In genomic region chr4:48270532-48270931, GRCm38 (mm10) we compare ENCODE assay signal across 23 mouse cellular contexts. TPM values are rescaled to one million over a fixed set of nuclear protein-coding genes. Genes with fewer than 3 reads are reported as not detected.
A peak's percentile ranks its signal among the peaks of the same experiment; 100 is the strongest.
DNase-seq lines count a peak whose midpoint lies in the region; ATAC-seq and TF ChIP-seq lines count a peak whose summit lies in the region.
"Had no signal": no experiment of that assay in that cellular context is flagged by ENCODE, and none has a peak within 500 bp of the region (broad histone marks: within the 10 kb centered on the region; RNA-seq: fewer than 3 reads in every experiment).

No protein-coding gene starts in this region.

- ATAC-seq in intestine, embryonic 15.5 days, result peak; percentile 76
- ATAC-seq in intestine, embryonic 16.5 days, result peak; percentile 65
- ATAC-seq in intestine, postnatal 0 days, result 0 out of 2 replicates have a peak, but pooled peaks have one; percentile 25
- no peak for ATAC-seq in kidney, embryonic 16.5 days (ENCODE audit: low FRiP score, low TSS enrichment)
- ATAC-seq: activated CD4-positive, CD25-positive, alpha-beta regulatory T cell, adult 4 months; CD4-positive, CD25-positive, alpha-beta regulatory T cell, adult 4 months; Patski had no signal

- intact Hi-C loops in heart, adult 2 months (cut with DNase I), result loop anchor here (10.0 kb wide), 1 partner anchor 1254 kb away; the partner anchor contains the start of genes Mrpl50 and Zfp189

- H3K4me1 ChIP-seq in intestine, embryonic 15.5 days (replicated peaks), result no peaks in the 10 kb centered on the region
- peaks cover 8% of the 10 kb centered on the region for H3K4me1 ChIP-seq in intestine, embryonic 16.5 days (ENCODE audit: control insufficient read depth, insufficient read depth, low read length)
- no peaks in the 10 kb centered on the region; the same call in 1 of the 2 replicates for H3K4me1 ChIP-seq in intestine, postnatal 0 days (replicated peaks; ENCODE audit: control insufficient read depth, insufficient read depth, low read length)
- H3K4me1 ChIP-seq in kidney, embryonic 16.5 days (ENCODE audit: insufficient read depth, low read length), result no peaks in the 10 kb centered on the region
- peaks cover 3% of the 10 kb centered on the region for H3K4me1 ChIP-seq in heart, adult 2 months (ENCODE audit: control insufficient read depth, insufficient read depth, low read length)

- TF ChIP-seq POLR2A in heart, adult 2 months (IDR thresholded peaks at IDR 0.05; ENCODE audit: insufficient read depth, low read depth, low read length), result no peak

- no peaks in the 10 kb centered on the region for H3K27me3 ChIP-seq in intestine, embryonic 15.5 days (replicated peaks)
- no peaks in the 10 kb centered on the region for H3K27me3 ChIP-seq in intestine, embryonic 16.5 days (replicated peaks; ENCODE audit: control insufficient read depth, insufficient read depth, low read length)
- no peaks in the 10 kb centered on the region for H3K27me3 ChIP-seq in intestine, postnatal 0 days (replicated peaks; ENCODE audit: control insufficient read depth, insufficient read depth, low read length)
- H3K27me3 ChIP-seq in kidney, embryonic 16.5 days (ENCODE audit: insufficient read depth, low read length), result no peaks in the 10 kb centered on the region
- H3K27me3 ChIP-seq in heart, adult 2 months (ENCODE audit: control insufficient read depth, insufficient read depth, low read length), result no peaks in the 10 kb centered on the region
- H3K27me3 ChIP-seq: CH12.LX, Patski had no signal

- H3K79me2 ChIP-seq in heart, adult 2 months (replicated peaks; ENCODE audit: control insufficient read depth, insufficient read depth, low read length), result peaks cover 13% of the 10 kb centered on the region

- no peak overlapping the region for H3K27ac ChIP-seq in intestine, embryonic 15.5 days
- H3K27ac ChIP-seq in intestine, embryonic 16.5 days (ENCODE audit: low read length), result no peak overlapping the region
- H3K27ac ChIP-seq in intestine, postnatal 0 days (ENCODE audit: low read depth, low read length), result no peak overlapping the region
- H3K27ac ChIP-seq in kidney, embryonic 16.5 days (ENCODE audit: low read length), result no peak overlapping the region
- H3K27ac ChIP-seq in heart, adult 2 months, result no peak overlapping the region

- DNase-seq in A20 (ENCODE audit: low read depth, low spot score), result peak; percentile 10
- DNase-seq in spleen, postnatal 10 days (ENCODE audit: low spot score in 2 of 2), result no peak
- no peak for DNase-seq in kidney, postnatal 25 days
- DNase-seq in heart, adult 2 months, result no peak
- DNase-seq: adrenal gland, adult 2 months; adrenal gland, adult 8-10 months; adrenal gland, postnatal 10 days; adrenal gland, postnatal 14 days; adrenal gland, postnatal 25 days; adrenal gland, postnatal 36 days; B cell, adult 2 months; cerebellum, adult 11 months; cerebellum, adult 11-12 months; cerebellum, adult 18-20 months had no signal

- no peak for TF ChIP-seq EP300 in heart, adult 2 months (IDR thresholded peaks at IDR 0.05; ENCODE audit: insufficient read depth, low read depth, low read length)

- no peaks in the 10 kb centered on the region for H3K9me3 ChIP-seq in intestine, embryonic 15.5 days
- no peaks in the 10 kb centered on the region for H3K9me3 ChIP-seq in intestine, embryonic 16.5 days (ENCODE audit: control insufficient read depth, low read length)
- no peaks in the 10 kb centered on the region for H3K9me3 ChIP-seq in intestine, postnatal 0 days (ENCODE audit: control insufficient read depth)
- H3K9me3 ChIP-seq in kidney, embryonic 16.5 days (ENCODE audit: low read length), result no peaks in the 10 kb centered on the region
- H3K9me3 ChIP-seq: G1E had no signal

- no peak overlapping the region for H3K4me2 ChIP-seq in intestine, embryonic 15.5 days (replicated peaks)
- no peak overlapping the region for H3K4me2 ChIP-seq in intestine, embryonic 16.5 days (ENCODE audit: low read depth, low read length)
- H3K4me2 ChIP-seq in intestine, postnatal 0 days (replicated peaks; ENCODE audit: low read depth), result no peak overlapping the region; the same call in 1 of the 2 replicates
- H3K4me2 ChIP-seq in kidney, embryonic 16.5 days (replicated peaks; ENCODE audit: low read depth, low read length), result no peak overlapping the region

- no peak for TF ChIP-seq CTCF in intestine, postnatal 0 days (IDR thresholded peaks at IDR 0.05; ENCODE audit: low read depth)
- TF ChIP-seq CTCF in heart, adult 2 months (IDR thresholded peaks at IDR 0.05), result no peak

- no peaks in the 10 kb centered on the region for H3K36me3 ChIP-seq in intestine, embryonic 15.5 days
- H3K36me3 ChIP-seq in intestine, embryonic 16.5 days (ENCODE audit: control insufficient read depth, insufficient read depth, low read length), result no peaks in the 10 kb centered on the region
- H3K36me3 ChIP-seq in intestine, postnatal 0 days (ENCODE audit: control insufficient read depth, insufficient read depth), result no peaks in the 10 kb centered on the region
- H3K36me3 ChIP-seq in kidney, embryonic 16.5 days (ENCODE audit: insufficient read depth, low read length), result no peaks in the 10 kb centered on the region
- no peaks in the 10 kb centered on the region for H3K36me3 ChIP-seq in heart, adult 2 months (ENCODE audit: control insufficient read depth, insufficient read depth, low read length)

- no peak overlapping the region for H3K9ac ChIP-seq in intestine, embryonic 15.5 days
- no peak overlapping the region for H3K9ac ChIP-seq in intestine, embryonic 16.5 days (ENCODE audit: low read depth, low read length)
- no peak overlapping the region for H3K9ac ChIP-seq in intestine, postnatal 0 days (ENCODE audit: low read depth, low read length)
- no peak overlapping the region for H3K9ac ChIP-seq in kidney, embryonic 16.5 days (replicated peaks; ENCODE audit: low read length)
- no peak overlapping the region for H3K9ac ChIP-seq in heart, adult 2 months (ENCODE audit: low read depth, low read length)

- no peak overlapping the region for H3K4me3 ChIP-seq in intestine, embryonic 15.5 days (replicated peaks)
- no peak overlapping the region for H3K4me3 ChIP-seq in intestine, embryonic 16.5 days (ENCODE audit: low read length)
- H3K4me3 ChIP-seq in intestine, postnatal 0 days (ENCODE audit: low read depth, low read length), result no peak overlapping the region
- no peak overlapping the region for H3K4me3 ChIP-seq in kidney, embryonic 16.5 days (ENCODE audit: low read length)
- H3K4me3 ChIP-seq in heart, adult 2 months, result no peak overlapping the region

RNA-seq across cellular contexts. Expression of gene Erp44, which starts 8.8 kb away (rescaled TPM):
- 99.6 and 110 TPM in 2 replicates for polyA plus RNA-seq in intestine, embryonic 15.5 days (2015; fragmentation: Nextera tagmentation; extraction: Ambion mirVana)
- polyA plus RNA-seq in intestine, embryonic 16.5 days (2015; fragmentation: Nextera tagmentation; extraction: Ambion mirVana), result 105 and 108 TPM in 2 replicates
- 75.7 and 78.8 TPM in 2 replicates for polyA plus RNA-seq in intestine, postnatal 0 days (2015; fragmentation: Nextera tagmentation; extraction: Ambion mirVana)
- 103 and 106 TPM in 2 replicates for polyA plus RNA-seq in kidney, embryonic 16.5 days (2015; fragmentation: Nextera tagmentation; extraction: Ambion mirVana)
- total RNA-seq in heart, adult 2 months (2021), result 10 to 100 TPM; 30.1 to 30.8 TPM
- 10.7 and 15.8 TPM in 2 replicates for polyA plus RNA-seq in heart, adult 2 months (2012; rRNA removed)

RNA-seq across cellular contexts. Expression of gene Invs, which starts 9.0 kb away (rescaled TPM):
- 6.6 and 6.8 TPM in 2 replicates for polyA plus RNA-seq in intestine, embryonic 15.5 days (2015; fragmentation: Nextera tagmentation; extraction: Ambion mirVana)
- polyA plus RNA-seq in intestine, embryonic 16.5 days (2015; fragmentation: Nextera tagmentation; extraction: Ambion mirVana), result 5.6 and 5.8 TPM in 2 replicates
- polyA plus RNA-seq in intestine, postnatal 0 days (2015; fragmentation: Nextera tagmentation; extraction: Ambion mirVana), result 1.8 and 2.4 TPM in 2 replicates
- polyA plus RNA-seq in kidney, embryonic 16.5 days (2015; fragmentation: Nextera tagmentation; extraction: Ambion mirVana), result 10.1 and 13.9 TPM in 2 replicates
- 1 to 10 TPM; 2.6 to 2.9 TPM for total RNA-seq in heart, adult 2 months (2021)
- polyA plus RNA-seq in heart, adult 2 months (2012; rRNA removed), result 1.4 and 2.4 TPM in 2 replicates
